Mouse (Mus musculus): ENCODE measurements at regions not wholly inside any gene's neighbourhood (a gene's known extent, or its start where the extent isn't known, plus 50 kb on each side); places are given as distances from the start of the nearest gene placed in this dataset.

- DNase-seq: no peak
Observed at GRCm38 (mm10) chr2:128499575-128500184, 91.3 kb upstream of the Spdye4c start.

GRCm38 (mm10) chr2:128502676-128503075 is 88.3 kb upstream of the Spdye4c start:
- DNase-seq: no peak

DNA sequence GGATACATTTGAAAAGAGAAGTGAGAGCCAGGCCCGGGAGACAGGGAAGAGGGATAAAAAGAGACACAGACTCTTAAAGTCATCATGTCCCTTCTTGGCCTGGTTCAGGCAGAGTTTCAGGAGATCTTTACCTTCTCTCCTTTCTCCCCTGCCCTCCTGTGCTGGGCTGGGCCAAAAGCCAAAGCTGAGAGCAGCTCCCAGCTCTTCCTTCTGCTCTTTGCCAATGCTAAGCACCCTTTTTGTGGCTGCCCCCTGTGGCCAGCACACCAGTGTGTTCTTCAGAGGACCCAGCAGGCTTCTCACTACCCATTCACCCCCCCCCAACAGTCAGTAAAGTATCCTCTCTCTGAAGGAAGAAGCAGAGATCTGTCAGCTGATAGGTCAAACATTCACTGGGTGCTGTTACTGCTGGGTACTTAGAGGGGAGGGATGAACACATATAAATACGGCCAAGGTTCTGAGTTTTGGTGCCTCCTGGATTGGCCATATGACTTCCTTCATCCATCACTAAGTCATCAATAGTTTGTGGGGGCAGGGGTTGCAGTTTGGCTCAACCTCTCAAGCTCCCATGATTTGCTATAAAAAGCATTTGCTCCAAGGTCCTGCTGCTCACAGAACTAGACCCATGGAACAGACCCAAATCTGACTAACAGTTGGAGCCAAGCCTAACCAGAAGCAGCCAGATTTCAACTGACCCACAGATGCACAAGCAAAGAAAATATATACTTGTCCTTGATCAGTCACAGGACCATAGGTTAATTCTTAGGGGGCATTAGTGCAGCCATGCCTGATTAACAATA is 87.7 kb upstream of the Spdye4c start:
- peak; percentile 51 for DNase-seq

DNA sequence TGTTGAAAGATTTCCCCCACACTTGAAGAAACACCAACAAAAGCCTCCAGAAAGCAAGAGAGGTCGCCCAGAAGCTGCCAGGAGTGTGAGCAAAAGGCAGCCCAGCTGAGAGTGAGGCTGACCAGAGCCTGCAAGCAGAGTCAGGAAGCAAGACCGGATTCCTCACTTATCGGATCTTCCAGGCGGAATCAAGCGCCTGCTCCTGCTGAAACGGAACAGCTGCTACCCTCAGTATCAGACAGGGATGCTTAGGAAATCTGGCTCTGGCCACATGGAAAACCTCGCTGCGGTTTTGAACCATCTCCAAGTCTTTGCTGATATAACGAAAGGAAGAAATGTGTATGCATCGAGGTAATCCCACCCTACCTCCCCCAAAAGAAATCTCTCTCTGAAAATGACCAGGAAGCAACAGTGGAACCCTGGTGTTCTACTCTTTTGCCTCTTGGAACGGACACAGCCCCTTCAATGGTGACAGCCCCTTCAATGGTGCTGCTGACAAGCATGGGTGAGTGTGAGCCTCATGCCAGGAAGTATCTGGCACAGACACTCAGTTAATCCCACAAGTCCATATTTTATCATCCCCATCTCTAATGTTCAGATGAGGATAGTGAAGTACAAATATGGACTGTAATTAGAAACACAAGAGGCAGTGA is 83.3 kb upstream of the Spdye4c start:
- peak; percentile 74 for DNase-seq

GRCm38 (mm10) chr2:128508244-128508605 is 82.8 kb upstream of the Spdye4c start:
- DNase-seq: no peak

GRCm38 (mm10) chr2:128511291-128511690 is 79.7 kb upstream of the Spdye4c start:
- DNase-seq: no peak

- DNase-seq: no peak
Observed at GRCm38 (mm10) chr2:128512852-128513251, 78.2 kb upstream of the Spdye4c start.

- DNase-seq: no peak
Observed at GRCm38 (mm10) chr2:128514463-128515290, 76.3 kb upstream of the Spdye4c start.

DNA sequence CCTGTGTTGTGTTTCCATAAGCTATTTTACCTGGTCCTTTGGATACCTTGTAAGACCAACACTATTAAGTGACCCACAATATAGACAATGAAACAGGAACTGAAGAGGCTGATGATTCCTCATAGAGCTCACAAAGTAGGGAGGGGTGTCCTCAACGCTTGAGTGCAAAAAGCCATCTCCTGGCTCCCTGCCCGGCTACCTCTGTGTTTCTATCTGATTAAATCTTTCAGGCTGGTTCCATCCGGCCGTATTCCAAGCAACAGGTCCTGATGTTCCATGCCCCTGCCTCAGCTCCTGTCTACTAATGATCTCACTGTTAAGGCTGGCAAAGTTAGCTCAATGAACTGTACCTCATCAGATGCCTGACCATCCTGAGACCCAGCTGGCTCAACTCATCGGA is 75.3 kb upstream of the Spdye4c start:
- no peak for DNase-seq

GRCm38 (mm10) chr2:128516694-128517093 is 74.3 kb upstream of the Spdye4c start:
- no peak for DNase-seq

DNA sequence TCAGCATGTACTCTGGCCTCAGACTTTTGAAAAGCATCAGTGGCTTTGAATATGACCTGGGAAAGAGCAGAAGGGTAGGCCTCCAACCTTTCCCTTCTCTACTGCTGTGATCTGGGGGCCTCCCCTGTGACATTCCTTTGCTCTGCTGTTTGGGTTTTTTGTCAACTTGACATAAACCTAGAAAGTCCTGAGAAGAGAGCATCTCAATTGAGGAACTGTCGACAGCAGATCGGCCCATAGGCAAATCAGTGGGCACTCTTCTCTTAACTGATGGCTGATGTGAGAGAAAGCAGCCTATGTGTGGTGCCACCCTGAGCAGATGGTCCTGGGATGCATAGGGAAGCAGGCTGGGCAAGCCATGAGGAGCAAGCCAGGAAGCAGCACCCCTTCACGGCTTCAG is 72.9 kb upstream of the Spdye4c start:
- no peak for DNase-seq

GRCm38 (mm10) chr2:128521701-128522443 is 69.1 kb upstream of the Spdye4c start:
- DNase-seq: no peak

GRCm38 (mm10) chr2:128523425-128524108 is 67.4 kb upstream of the Spdye4c start:
- no peak for DNase-seq

- no peak for DNase-seq
Observed at GRCm38 (mm10) chr2:128526100-128526499, 64.9 kb upstream of the Spdye4c start.

DNA sequence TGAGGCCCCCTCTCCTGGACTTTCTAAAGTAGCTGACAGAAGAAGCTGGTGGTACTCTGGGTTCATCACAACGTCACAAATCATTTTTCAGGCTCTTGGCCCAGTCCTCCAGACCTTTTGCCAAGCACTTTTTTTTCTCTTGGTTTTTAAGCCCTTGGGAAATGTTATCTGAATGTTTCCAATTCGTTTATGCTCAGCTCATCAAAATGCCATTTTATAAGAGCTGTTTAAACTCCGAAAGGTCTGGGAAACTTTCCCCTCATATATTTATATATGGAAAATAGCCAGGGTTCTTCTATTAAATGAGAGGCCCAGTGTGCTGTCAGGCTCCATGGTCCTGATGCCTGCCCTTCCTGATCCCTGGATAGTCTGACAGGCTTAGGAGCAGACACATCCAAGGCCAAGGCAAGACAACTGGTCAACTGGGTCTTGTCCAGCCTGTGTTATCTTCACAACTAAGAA is 64.1 kb upstream of the Spdye4c start:
- DNase-seq: no peak

- no peak for DNase-seq
Observed at GRCm38 (mm10) chr2:128536294-128536693, 54.7 kb upstream of the Spdye4c start.

GRCm38 (mm10) chr2:128537425-128537824 is 53.6 kb upstream of the Spdye4c start:
- no peak for DNase-seq

- no peak for DNase-seq
Observed at GRCm38 (mm10) chr2:128538736-128539135, 52.3 kb upstream of the Spdye4c start.

All from lung, postnatal 10 days (tissue).